21 mouse cellular contexts compared by ENCODE assay signal in the genomic region with DNA sequence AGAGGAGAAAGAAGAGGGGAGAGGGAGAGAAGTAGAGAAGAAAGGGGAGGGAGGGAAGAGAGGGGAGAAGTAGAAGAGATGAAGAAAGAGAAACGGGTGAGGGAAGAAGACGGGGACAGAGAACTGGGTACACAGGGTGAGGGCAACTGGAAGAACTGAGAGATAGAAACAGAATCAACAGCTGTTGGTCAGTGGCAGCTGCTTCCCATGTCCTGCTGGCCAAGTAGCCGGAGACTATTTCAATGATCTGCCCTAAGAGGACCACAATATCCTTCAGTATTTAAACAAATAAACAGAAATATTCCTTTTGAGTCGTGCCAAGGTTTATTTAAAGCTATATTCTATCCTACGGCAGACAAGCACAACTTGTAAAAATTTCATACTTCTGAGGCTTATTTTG.
DNase-seq lines count a peak whose midpoint lies in the region; ATAC-seq and TF ChIP-seq lines count a peak whose summit lies in the region.
"Had no signal": no experiment of that assay in that cellular context is flagged by ENCODE, and none has a peak within 500 bp of the region (broad histone marks: within the 10 kb centered on the region; RNA-seq: fewer than 3 reads in every experiment).

No protein-coding gene starts in this region.

- no peak overlapping the region for H3K9ac ChIP-seq in kidney, postnatal 0 days (ENCODE audit: low read depth, low read length)
- H3K9ac ChIP-seq in kidney, embryonic 16.5 days (replicated peaks; ENCODE audit: low read length), result no peak overlapping the region
- no peak overlapping the region for H3K9ac ChIP-seq in lung, embryonic 15.5 days
- H3K9ac ChIP-seq: embryonic facial prominence, embryonic 13.5 days; forebrain, embryonic 13.5 days; forebrain, embryonic 15.5 days; forebrain, postnatal 0 days had no signal

- H3K4me3 ChIP-seq in kidney, postnatal 0 days (replicated peaks; ENCODE audit: low read depth, low read length), result no peak overlapping the region
- no peak overlapping the region for H3K4me3 ChIP-seq in kidney, embryonic 16.5 days (ENCODE audit: low read length)
- H3K4me3 ChIP-seq in lung, embryonic 15.5 days, result no peak overlapping the region
- no peak overlapping the region for H3K4me3 ChIP-seq in myocyte
- H3K4me3 ChIP-seq: embryonic facial prominence, embryonic 13.5 days; forebrain, embryonic 13.5 days; forebrain, embryonic 15.5 days had no signal

- ATAC-seq in kidney, postnatal 0 days (replicated peaks; ENCODE audit: low FRiP score, low read depth), result no peak
- ATAC-seq in kidney, embryonic 16.5 days (ENCODE audit: low FRiP score, low TSS enrichment), result no peak
- ATAC-seq in lung, embryonic 15.5 days (ENCODE audit: borderline replicate concordance, extremely low read depth, low FRiP score, low TSS enrichment), result peak; percentile 31; the same call in 1 of the 2 replicates
- ATAC-seq: activated CD4-positive, CD25-positive, alpha-beta regulatory T cell, adult 4 months; forebrain, embryonic 13.5 days; forebrain, embryonic 15.5 days; forebrain, postnatal 0 days had no signal

- H3K36me3 ChIP-seq in kidney, postnatal 0 days (ENCODE audit: insufficient read depth, low read length), result no peaks in the 10 kb centered on the region
- H3K36me3 ChIP-seq in kidney, embryonic 16.5 days (ENCODE audit: insufficient read depth, low read length), result no peaks in the 10 kb centered on the region
- H3K36me3 ChIP-seq in lung, embryonic 15.5 days, result no peaks in the 10 kb centered on the region
- H3K36me3 ChIP-seq in myocyte (ENCODE audit: control insufficient read depth, insufficient read depth), result no peaks in the 10 kb centered on the region
- H3K36me3 ChIP-seq: embryonic facial prominence, embryonic 13.5 days; forebrain, embryonic 15.5 days had no signal

- no peaks in the 10 kb centered on the region for H3K9me3 ChIP-seq in kidney, postnatal 0 days (replicated peaks; ENCODE audit: low read length)
- no peaks in the 10 kb centered on the region for H3K9me3 ChIP-seq in kidney, embryonic 16.5 days (ENCODE audit: low read length)
- no peaks in the 10 kb centered on the region for H3K9me3 ChIP-seq in lung, embryonic 15.5 days
- H3K9me3 ChIP-seq: embryonic facial prominence, embryonic 13.5 days; forebrain, embryonic 13.5 days; forebrain, embryonic 15.5 days had no signal

- no peaks in the 10 kb centered on the region for H3K27me3 ChIP-seq in kidney, postnatal 0 days (ENCODE audit: insufficient read depth, low read length)
- H3K27me3 ChIP-seq in kidney, embryonic 16.5 days (ENCODE audit: insufficient read depth, low read length), result no peaks in the 10 kb centered on the region
- no peaks in the 10 kb centered on the region for H3K27me3 ChIP-seq in lung, embryonic 15.5 days
- no peaks in the 10 kb centered on the region for H3K27me3 ChIP-seq in myocyte (ENCODE audit: control insufficient read depth, insufficient read depth, insufficient read length)
- H3K27me3 ChIP-seq: embryonic facial prominence, embryonic 13.5 days; forebrain, embryonic 13.5 days; forebrain, embryonic 15.5 days had no signal

- no peaks in the 10 kb centered on the region for H3K79me2 ChIP-seq in myocyte (ENCODE audit: control insufficient read depth, insufficient read depth)

- WGBS in kidney, postnatal 0 days, result 71% methylated on average over 5 of the region's 5 CpGs
- WGBS in kidney, embryonic 16.5 days, result 77% methylated on average over 5 of the region's 5 CpGs
- WGBS in lung, embryonic 15.5 days, result 31% methylated on average over 5 of the region's 5 CpGs

- no peak overlapping the region for H3K27ac ChIP-seq in kidney, postnatal 0 days
- H3K27ac ChIP-seq in kidney, embryonic 16.5 days (ENCODE audit: low read length), result no peak overlapping the region
- H3K27ac ChIP-seq in lung, embryonic 15.5 days, result no peak overlapping the region
- H3K27ac ChIP-seq: embryonic facial prominence, embryonic 13.5 days; forebrain, embryonic 13.5 days; forebrain, embryonic 15.5 days had no signal

- DNase-seq in kidney, postnatal 0 days (ENCODE audit: low spot score), result peak; percentile 14
- no peak for DNase-seq in lung, adult 18-20 months
- peak; percentile 5 for DNase-seq in lung, postnatal 10 days
- DNase-seq in lung, postnatal 25 days (ENCODE audit: low spot score), result no peak
- DNase-seq in T-cell, adult 2 months (ENCODE audit: low spot score), result no peak
- DNase-seq: adrenal gland, adult 8-10 months; adrenal gland, postnatal 14 days; adrenal gland, postnatal 36 days; cerebellum, adult 11-12 months; cerebellum, adult 2 months; cerebellum, adult 9-10 months; cerebellum, postnatal 10 days; cerebellum, postnatal 25 days; forebrain, postnatal 0 days had no signal

- no peak overlapping the region for H3K4me2 ChIP-seq in kidney, postnatal 0 days (ENCODE audit: low read length)
- no peak overlapping the region for H3K4me2 ChIP-seq in kidney, embryonic 16.5 days (replicated peaks; ENCODE audit: low read depth, low read length)
- H3K4me2 ChIP-seq in lung, embryonic 15.5 days, result no peak overlapping the region
- no peak overlapping the region for H3K4me2 ChIP-seq in myocyte (ENCODE audit: low read depth)
- H3K4me2 ChIP-seq: embryonic facial prominence, embryonic 13.5 days; forebrain, embryonic 13.5 days; forebrain, embryonic 15.5 days had no signal

- no peak overlapping the region for H3ac ChIP-seq in myocyte (ENCODE audit: control insufficient read depth, insufficient read length)

- no peak for TF ChIP-seq CTCF in kidney, postnatal 0 days (IDR thresholded peaks at IDR 0.05; ENCODE audit: low read depth)

- no peak for TF ChIP-seq POLR2A in myocyte (IDR thresholded peaks at IDR 0.05; ENCODE audit: insufficient read length, low read depth)

- no peaks in the 10 kb centered on the region for H3K4me1 ChIP-seq in kidney, postnatal 0 days (replicated peaks; ENCODE audit: insufficient read depth, low read length)
- H3K4me1 ChIP-seq in kidney, embryonic 16.5 days (ENCODE audit: insufficient read depth, low read length), result no peaks in the 10 kb centered on the region
- H3K4me1 ChIP-seq in lung, embryonic 15.5 days, result 0 out of 2 replicates have a peak, but pooled peaks cover 5% of the 10 kb centered on the region
- H3K4me1 ChIP-seq: embryonic facial prominence, embryonic 13.5 days; forebrain, embryonic 13.5 days; forebrain, embryonic 15.5 days had no signal

TF ChIP-seq in myocyte, 11 proteins besides CTCF, POLR2A, EP300 and RAD21:
- TF ChIP-seq USF1 (IDR thresholded peaks at IDR 0.05; ENCODE audit: low read depth) (no peak), MYOD1 (IDR thresholded peaks at IDR 0.05; ENCODE audit: control insufficient read depth in 1 of 3, insufficient read length in 2 of 3, low read depth in 2 of 3) (peak in 1 of 3 experiments; percentile 63), MAX (IDR thresholded peaks at IDR 0.05; ENCODE audit: low read depth) (no peak), MYOG (IDR thresholded peaks at IDR 0.05; ENCODE audit: control insufficient read depth in 1 of 3, insufficient read depth in 1 of 3, insufficient read length in 2 of 3, low read depth in 2 of 3) (peak in 2 of 3 experiments; percentile 8 to 75)

Comparison
In these comparisons a context has a peak if more than half of its experiments do, and no peak if none do; other contexts are left out.
1. DNase-seq: peak in kidney, postnatal 0 days (single experiment) and lung, postnatal 10 days (single experiment); none in lung, adult 18-20 months (0 of 2), lung, postnatal 25 days (single experiment) and T-cell, adult 2 months (single experiment).